Mouse (Mus musculus) embryonic facial prominence, embryonic 12.5 days (tissue): ENCODE measurements around the gene Atf7ip. TPM values are rescaled to one million over a fixed set of nuclear protein-coding genes. Genes with fewer than 3 reads are reported as not detected.

Experiments used
- ATAC-seq: fragments of 200-750 bp; cut with Nextera tagmentation; 2 replicates; pipeline ENCODE4 v1.8.0; 2017; ENCODE audit not compliant: insufficient number of reproducible peaks, insufficient read depth, low FRiP score, low TSS enrichment
- H3K27ac ChIP-seq: fragments of 300-500 bp; sonication (generic); 2 replicates; pipeline ENCODE4 v1.5.1; 2016; ENCODE audit warnings: mild to moderate bottlenecking
- H3K27me3 ChIP-seq: fragments of 300-500 bp; sonication (generic); 2 replicates; pipeline ENCODE4 v1.6.1; 2016; ENCODE audit warnings: mild to moderate bottlenecking, moderate library complexity
- H3K36me3 ChIP-seq: fragments of 300-500 bp; sonication (generic); 2 replicates; pipeline ENCODE4 v1.6.1; 2016; ENCODE audit warnings: mild to moderate bottlenecking
- H3K4me1 ChIP-seq: fragments of 300-500 bp; sonication (generic); 2 replicates; pipeline ENCODE4 v1.6.1; 2016
- H3K4me2 ChIP-seq: fragments of 300-500 bp; sonication (generic); replicated peaks from 2 replicates; pipeline ENCODE4 v1.6.1; 2016; ENCODE audit warnings: mild to moderate bottlenecking, moderate library complexity
- H3K4me3 ChIP-seq: fragments of 300-500 bp; sonication (generic); 2 replicates; pipeline ENCODE4 v1.5.1; 2016; ENCODE audit warnings: mild to moderate bottlenecking
- H3K9ac ChIP-seq: fragments of 300-500 bp; sonication (generic); 2 replicates; pipeline ENCODE4 v1.6.1; 2016; ENCODE audit warnings: mild to moderate bottlenecking, moderate library complexity
- H3K9me3 ChIP-seq: fragments of 300-500 bp; sonication (generic); 2 replicates; pipeline ENCODE4 v1.6.1; 2016; ENCODE audit warnings: mild to moderate bottlenecking, moderate library complexity
- WGBS: fragments of 180-500 bp; shearing (Covaris S2); methylation state at CpG from one replicate; pipeline ENCODE4 v1.1.7; 2016; 5-methylcytosine and 5-hydroxymethylcytosine counted together
- polyA plus RNA-seq: library from polyadenylated mRNA; unstranded; fragments of >200 nt; fragmentation: Nextera tagmentation; extraction: Ambion mirVana; gene quantifications from 2 replicates; pipeline ENCODE4 v1.2.1, GENCODE M21; 2016

Atf7ip gene
- polyA plus RNA-seq, 1 experiment from 2014 or later: 55.1 TPM

GRCm38 (mm10) chr6:136510945-136511344 lies 5.0 kb downstream of the Atf7ip start:
- Histone ChIP-seq H3K36me3 (no peaks in the 10 kb centered on the region), H3K9ac (no peak overlapping the region), H3K9me3 (0 out of 2 replicates have a peak, but pooled peaks cover 6% of the 10 kb centered on the region), H3K4me1 (no peaks in the 10 kb centered on the region), H3K4me2 (no peak overlapping the region), H3K27me3 (no peaks in the 10 kb centered on the region), H3K4me3 (no peak overlapping the region), H3K27ac (no peak overlapping the region)
- 52% methylated on average over 7 of the region's 7 CpGs for WGBS
- no peak for ATAC-seq

GRCm38 (mm10) chr6:136512351-136512750 lies 6.4 kb downstream of the Atf7ip start:
- Histone ChIP-seq H3K36me3 (no peaks in the 10 kb centered on the region), H3K27me3 (no peaks in the 10 kb centered on the region), H3K9ac (no peak overlapping the region), H3K4me2 (no peak overlapping the region), H3K9me3 (0 out of 2 replicates have a peak, but pooled peaks cover 6% of the 10 kb centered on the region), H3K4me1 (no peaks in the 10 kb centered on the region), H3K4me3 (no peak overlapping the region), H3K27ac (no peak overlapping the region)
- 81% methylated on average over 3 of the region's 3 CpGs for WGBS
- no peak for ATAC-seq

- H3K4me1 ChIP-seq: no peaks in the 10 kb centered on the region
- no peak overlapping the region for H3K4me3 ChIP-seq
- 0 out of 2 replicates have a peak, but pooled peaks cover 6% of the 10 kb centered on the region for H3K9me3 ChIP-seq
- no peak for ATAC-seq
- H3K4me2 ChIP-seq: no peak overlapping the region
- H3K27me3 ChIP-seq: no peaks in the 10 kb centered on the region
- no peak overlapping the region for H3K27ac ChIP-seq
- no peak overlapping the region for H3K9ac ChIP-seq
- WGBS: 94% methylated on average over 6 of the region's 6 CpGs
- no peaks in the 10 kb centered on the region for H3K36me3 ChIP-seq
Measured at GRCm38 (mm10) chr6:136516626-136517025, 10.7 kb downstream of the Atf7ip start.

DNA sequence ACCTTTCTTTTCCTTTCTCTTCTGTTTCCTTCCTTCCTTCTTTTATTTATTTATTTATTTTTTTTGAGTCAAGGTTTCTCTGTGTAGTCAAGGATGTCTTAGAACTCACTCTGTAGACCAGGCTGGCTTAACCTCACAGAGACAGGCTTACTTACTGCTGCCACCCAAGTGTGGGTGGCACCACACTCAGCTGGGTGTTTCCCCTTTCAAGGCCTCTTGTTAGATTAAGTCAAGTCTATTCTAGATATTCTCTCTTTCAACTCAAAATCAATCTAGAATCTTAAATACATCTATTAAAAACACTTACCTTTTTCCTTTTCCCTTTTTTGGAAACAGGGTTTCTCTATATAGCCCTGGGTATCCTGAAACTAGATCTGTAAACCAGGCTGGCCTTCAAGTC lies 11.3 kb downstream of the Atf7ip start:
- Histone ChIP-seq H3K9ac (no peak overlapping the region), H3K9me3 (0 out of 2 replicates have a peak, but pooled peaks cover 6% of the 10 kb centered on the region), H3K27me3 (no peaks in the 10 kb centered on the region), H3K36me3 (peaks cover 2% of the 10 kb centered on the region; the same call in 1 of the 2 replicates), H3K4me1 (no peaks in the 10 kb centered on the region), H3K27ac (no peak overlapping the region), H3K4me2 (no peak overlapping the region), H3K4me3 (no peak overlapping the region)
- ATAC-seq: no peak

GRCm38 (mm10) chr6:136518537-136519246 lies 12.7 kb downstream of the Atf7ip start:
- no peaks in the 10 kb centered on the region for H3K4me1 ChIP-seq
- H3K27ac ChIP-seq: peak overlapping the region; percentile 93
- ATAC-seq: peak; percentile 88
- peak overlapping the region; percentile 46 for H3K9ac ChIP-seq
- under 1% methylated on average over 59 of the region's 59 CpGs for WGBS
- peaks cover 11% of the 10 kb centered on the region for H3K36me3 ChIP-seq
- 0 out of 2 replicates have a peak, but pooled peaks cover 6% of the 10 kb centered on the region for H3K9me3 ChIP-seq
- no peaks in the 10 kb centered on the region for H3K27me3 ChIP-seq
- peak overlapping the region; percentile 26 for H3K4me2 ChIP-seq
- peak overlapping the region; percentile 45 for H3K4me3 ChIP-seq

DNA sequence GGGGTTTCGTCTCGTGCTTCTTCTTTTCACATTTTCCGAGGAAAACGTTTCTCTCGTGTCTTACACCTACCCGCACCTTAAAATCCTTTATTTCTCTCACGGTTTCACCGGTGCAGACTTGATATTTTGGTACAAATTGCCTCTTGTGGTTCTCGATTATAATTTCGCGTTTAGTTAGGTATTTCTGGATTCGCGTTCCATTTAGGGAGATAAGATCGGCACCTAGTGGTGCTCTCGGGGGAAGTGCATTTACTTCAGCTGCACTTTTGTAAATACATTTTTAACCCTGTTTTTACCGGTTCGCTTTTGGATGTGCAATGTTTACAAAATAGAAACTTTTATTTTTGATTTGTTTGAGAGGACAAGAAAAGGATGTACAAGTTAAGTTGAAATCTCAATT lies 13.3 kb downstream of the Atf7ip start:
- Histone ChIP-seq H3K9me3 (0 out of 2 replicates have a peak, but pooled peaks cover 2% of the 10 kb centered on the region), H3K27ac (peak overlapping the region; percentile 93), H3K4me1 (no peaks in the 10 kb centered on the region), H3K4me3 (peak overlapping the region; percentile 45), H3K4me2 (peak overlapping the region; percentile 26), H3K36me3 (peaks cover 11% of the 10 kb centered on the region), H3K27me3 (no peaks in the 10 kb centered on the region), H3K9ac (no peak overlapping the region)
- 2% methylated on average over 17 of the region's 17 CpGs for WGBS
- ATAC-seq: no peak

- ATAC-seq: no peak
- no peaks in the 10 kb centered on the region for H3K4me1 ChIP-seq
- peaks cover 21% of the 10 kb centered on the region for H3K36me3 ChIP-seq
- no peak overlapping the region for H3K4me3 ChIP-seq
- H3K9ac ChIP-seq: no peak overlapping the region
- 73% methylated on average over 2 of the region's 2 CpGs for WGBS
- H3K9me3 ChIP-seq: no peaks in the 10 kb centered on the region
- no peaks in the 10 kb centered on the region for H3K27me3 ChIP-seq
- no peak overlapping the region for H3K4me2 ChIP-seq
- no peak overlapping the region for H3K27ac ChIP-seq
Measured at GRCm38 (mm10) chr6:136520361-136520760, 14.4 kb downstream of the Atf7ip start.

DNA sequence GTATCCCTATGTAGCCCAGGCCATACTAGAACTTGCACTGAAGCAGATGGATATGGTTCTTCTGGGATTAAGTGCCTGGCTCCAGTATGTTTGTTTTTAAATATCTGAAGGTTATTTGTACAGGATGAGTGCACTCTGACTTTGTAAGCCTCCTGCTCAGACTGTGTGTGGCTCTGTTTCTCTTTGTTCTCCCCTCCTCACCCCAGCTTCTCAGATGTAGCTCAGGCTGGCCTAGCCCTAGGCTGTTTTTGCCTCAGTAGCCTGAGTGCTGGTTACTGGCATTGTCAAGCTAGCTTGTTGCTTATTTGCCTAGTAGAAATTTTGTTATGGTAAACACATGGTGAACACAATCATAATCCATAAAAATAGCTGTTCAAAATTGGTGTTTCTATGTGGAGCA lies 15.7 kb downstream of the Atf7ip start:
- peaks cover 31% of the 10 kb centered on the region for H3K36me3 ChIP-seq
- H3K27ac ChIP-seq: no peak overlapping the region
- no peak overlapping the region for H3K4me3 ChIP-seq
- H3K4me2 ChIP-seq: no peak overlapping the region
- no peak overlapping the region for H3K9ac ChIP-seq
- no peak for ATAC-seq
- no peaks in the 10 kb centered on the region for H3K27me3 ChIP-seq
- H3K4me1 ChIP-seq: no peaks in the 10 kb centered on the region
- H3K9me3 ChIP-seq: no peaks in the 10 kb centered on the region

GRCm38 (mm10) chr6:136522658-136523057 lies 16.7 kb downstream of the Atf7ip start:
- Histone ChIP-seq H3K4me1 (no peaks in the 10 kb centered on the region), H3K27me3 (no peaks in the 10 kb centered on the region), H3K4me3 (no peak overlapping the region), H3K9me3 (no peaks in the 10 kb centered on the region), H3K36me3 (peaks cover 31% of the 10 kb centered on the region), H3K27ac (no peak overlapping the region), H3K9ac (no peak overlapping the region), H3K4me2 (no peak overlapping the region)
- 92% methylated on average over 5 of the region's 5 CpGs for WGBS
- ATAC-seq: no peak

DNA sequence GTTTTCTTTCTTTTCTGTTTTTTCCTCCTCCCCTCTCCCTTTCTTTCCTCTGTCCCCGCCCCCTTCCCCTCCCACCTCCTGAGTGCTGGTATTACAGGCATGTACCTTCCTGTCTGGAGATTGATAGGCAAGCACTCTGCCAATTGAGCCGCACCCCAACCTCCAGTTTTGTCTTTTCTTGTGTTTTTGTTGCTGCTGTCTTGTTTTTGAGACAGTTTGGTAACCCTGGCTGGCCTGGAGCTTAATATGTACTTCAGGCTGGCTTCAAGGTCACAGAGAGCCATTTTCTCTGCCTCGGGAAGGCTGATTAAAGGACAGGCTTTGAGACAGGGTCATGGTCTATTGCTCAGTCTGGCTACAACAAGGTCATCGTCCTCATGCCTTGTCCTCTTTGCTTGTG lies 18.8 kb downstream of the Atf7ip start:
- 89% methylated on average over 4 of the region's 4 CpGs for WGBS
- Histone ChIP-seq H3K9ac (no peak overlapping the region), H3K4me1 (no peaks in the 10 kb centered on the region), H3K4me2 (no peak overlapping the region), H3K27me3 (no peaks in the 10 kb centered on the region), H3K4me3 (no peak overlapping the region), H3K27ac (no peak overlapping the region), H3K36me3 (peaks cover 31% of the 10 kb centered on the region), H3K9me3 (no peaks in the 10 kb centered on the region)
- no peak for ATAC-seq

GRCm38 (mm10) chr6:136525567-136525966 lies 19.6 kb downstream of the Atf7ip start:
- no peaks in the 10 kb centered on the region for H3K9me3 ChIP-seq
- H3K27ac ChIP-seq: no peak overlapping the region
- H3K4me3 ChIP-seq: no peak overlapping the region
- no peak overlapping the region for H3K9ac ChIP-seq
- 95% methylated on average over 4 of the region's 4 CpGs for WGBS
- no peak for ATAC-seq
- H3K27me3 ChIP-seq: no peaks in the 10 kb centered on the region
- H3K4me1 ChIP-seq: no peaks in the 10 kb centered on the region
- no peak overlapping the region for H3K4me2 ChIP-seq
- H3K36me3 ChIP-seq: peaks cover 31% of the 10 kb centered on the region

- no peaks in the 10 kb centered on the region for H3K9me3 ChIP-seq
- WGBS: 40% methylated on average over 2 of the region's 2 CpGs
- H3K4me3 ChIP-seq: no peak overlapping the region
- H3K4me2 ChIP-seq: no peak overlapping the region
- peaks cover 10% of the 10 kb centered on the region for H3K4me1 ChIP-seq
- no peak for ATAC-seq
- no peaks in the 10 kb centered on the region for H3K27me3 ChIP-seq
- H3K36me3 ChIP-seq: peaks cover 20% of the 10 kb centered on the region
- no peak overlapping the region for H3K9ac ChIP-seq
- no peak overlapping the region for H3K27ac ChIP-seq
Measured at GRCm38 (mm10) chr6:136529156-136529555, 23.2 kb downstream of the Atf7ip start.
